8 mouse cellular contexts compared by ENCODE assay signal in the genomic region with DNA sequence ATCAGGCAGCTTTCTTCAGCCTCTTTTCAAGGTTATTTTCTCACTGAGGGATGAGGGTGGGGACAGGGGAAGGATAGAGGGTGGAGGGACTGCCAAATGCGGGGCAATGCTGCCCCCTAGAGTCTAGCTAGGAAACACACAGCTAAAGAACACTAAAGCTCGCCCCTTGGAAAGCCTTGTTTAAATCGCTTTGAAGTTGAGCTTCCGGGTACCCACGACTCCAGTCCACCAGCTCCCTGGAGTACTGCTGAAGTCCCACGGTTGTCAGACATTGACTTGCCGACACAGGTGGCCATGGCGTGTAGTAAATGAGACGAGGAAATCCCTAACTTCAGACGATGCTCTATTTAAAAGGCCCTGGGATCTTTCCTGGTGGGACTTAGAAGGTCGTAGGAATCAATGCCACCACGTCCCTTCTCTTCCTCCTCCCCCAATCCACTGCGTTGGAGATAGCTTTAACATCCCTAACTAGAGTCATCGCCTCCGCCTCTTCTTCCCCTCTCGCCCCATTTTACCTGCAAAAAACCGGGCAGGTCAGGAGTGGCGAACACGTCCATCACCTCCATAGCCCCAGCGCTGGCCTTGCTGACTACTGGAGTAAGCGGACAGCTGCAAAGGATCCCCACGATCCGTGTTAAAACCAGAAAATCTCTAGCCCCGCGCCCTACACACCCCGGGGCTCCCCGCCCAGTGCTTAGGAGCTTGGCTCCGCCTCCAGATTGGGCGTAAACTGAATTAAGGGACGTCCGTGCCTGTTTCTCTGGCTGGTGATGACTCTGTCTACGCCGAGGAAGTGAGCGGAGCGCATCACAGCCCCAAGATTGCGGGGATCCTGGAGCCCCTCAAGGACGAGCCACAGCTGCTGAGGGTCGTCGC. TPM values are rescaled to one million over a fixed set of nuclear protein-coding genes. Genes with fewer than 3 reads are reported as not detected.
DNase-seq lines count a peak whose midpoint lies in the region; ATAC-seq and TF ChIP-seq lines count a peak whose summit lies in the region.

No protein-coding gene starts in this region.

- peak overlapping the region; percentile 70 for H3K9ac ChIP-seq in hindbrain, embryonic 14.5 days

- TF ChIP-seq CTCF in Patski (IDR thresholded peaks at IDR 0.05), result peak; percentile 89

- H3K4me2 ChIP-seq in hindbrain, embryonic 14.5 days (replicated peaks), result peak overlapping the region; percentile 98

- in situ Hi-C loops in Patski (cut with MboI; ENCODE audit: low pct_unique_long_range_greater_than_20kb), result loop anchor here (5.0 to 10.0 kb wide), 2 partner anchors 551 to 674 kb away; no protein-coding TSS in a partner anchor

- H3K4me1 ChIP-seq in hindbrain, embryonic 14.5 days (replicated peaks; ENCODE audit: control insufficient read depth, insufficient read depth, low read length), result peaks cover 6% of the 10 kb centered on the region; the same call in 1 of the 2 replicates

- CTCF ChIA-PET in Patski (lab: Charles Lee), result interaction anchor here (0.7 to 1.9 kb wide), 11 partner anchors 10 to 568 kb away, joined by 3 to 11 read pairs (median 4); a partner anchor contains a TSS

- no peaks in the 10 kb centered on the region for H3K36me3 ChIP-seq in hindbrain, embryonic 14.5 days (replicated peaks; ENCODE audit: control insufficient read depth, insufficient read depth)

- peak; percentile 54 for ATAC-seq in Patski
- ATAC-seq in hindbrain, embryonic 14.5 days (ENCODE audit: low FRiP score), result peak; percentile 35

- POLR2A ChIA-PET in Patski (lab: Charles Lee), result interaction anchor here (0.6 to 3.3 kb wide), 5 partner anchors 11 to 447 kb away, joined by 3 to 16 read pairs (median 4); a partner anchor contains a TSS

- H3K27me3 ChIP-seq in Patski, result no peaks in the 10 kb centered on the region
- no peaks in the 10 kb centered on the region for H3K27me3 ChIP-seq in hindbrain, embryonic 14.5 days (ENCODE audit: control insufficient read depth, insufficient read depth, low read length)

- DNase-seq in Patski (ENCODE audit: low read depth, low spot score), result no peak
- DNase-seq in cerebellum, postnatal 10 days, result peak; percentile 78 to 81
- DNase-seq in frontal cortex, postnatal 25 days (ENCODE audit: low spot score in 2 of 2), result peak; percentile 56 to 61
- DNase-seq in hindbrain, embryonic 14.5 days (ENCODE audit: low spot score), result peak; percentile 80
- peak; percentile 49 for DNase-seq in left cerebral cortex, adult 11 months (ENCODE audit: low spot score)
- peak; percentile 82 to 83 for DNase-seq in lung, postnatal 4 days
- peak; percentile 88 for DNase-seq in retina, postnatal 1 day
- DNase-seq in thymus, postnatal 4 days, result peak; percentile 83

- 1% methylated on average over 39 of the region's 39 CpGs for WGBS in hindbrain, embryonic 14.5 days

- H3K27ac ChIP-seq in hindbrain, embryonic 14.5 days, result 0 out of 2 replicates have a peak overlapping the region, but pooled peaks have one; percentile 51

- no peaks in the 10 kb centered on the region for H3K9me3 ChIP-seq in hindbrain, embryonic 14.5 days (ENCODE audit: control insufficient read depth, low read length)

- peak overlapping the region; percentile 73 for H3K4me3 ChIP-seq in hindbrain, embryonic 14.5 days (replicated peaks; ENCODE audit: low read length)

RNA-seq across cellular contexts. Expression of a gene that starts 1.0 kb away (rescaled TPM):
- polyA plus RNA-seq in Patski (2021), result 16.7 TPM
- 12.2 and 16.0 TPM in 2 replicates for polyA plus RNA-seq in hindbrain, embryonic 14.5 days (2014; fragmentation: Nextera tagmentation; extraction: Ambion mirVana)

RNA-seq across cellular contexts. Expression of a gene that starts 10.5 kb away (rescaled TPM):
- polyA plus RNA-seq in Patski (2021), result 33.2 TPM
- 10.2 and 10.5 TPM in 2 replicates for polyA plus RNA-seq in hindbrain, embryonic 14.5 days (2014; fragmentation: Nextera tagmentation; extraction: Ambion mirVana)

RNA-seq across cellular contexts. Expression of a gene that starts 52.3 kb away (rescaled TPM):
- 100 TPM for polyA plus RNA-seq in Patski (2021)
- polyA plus RNA-seq in hindbrain, embryonic 14.5 days (2014; fragmentation: Nextera tagmentation; extraction: Ambion mirVana), result 67.6 and 69.7 TPM in 2 replicates
